8 mouse cellular contexts compared by ENCODE assay signal in the genomic region with DNA sequence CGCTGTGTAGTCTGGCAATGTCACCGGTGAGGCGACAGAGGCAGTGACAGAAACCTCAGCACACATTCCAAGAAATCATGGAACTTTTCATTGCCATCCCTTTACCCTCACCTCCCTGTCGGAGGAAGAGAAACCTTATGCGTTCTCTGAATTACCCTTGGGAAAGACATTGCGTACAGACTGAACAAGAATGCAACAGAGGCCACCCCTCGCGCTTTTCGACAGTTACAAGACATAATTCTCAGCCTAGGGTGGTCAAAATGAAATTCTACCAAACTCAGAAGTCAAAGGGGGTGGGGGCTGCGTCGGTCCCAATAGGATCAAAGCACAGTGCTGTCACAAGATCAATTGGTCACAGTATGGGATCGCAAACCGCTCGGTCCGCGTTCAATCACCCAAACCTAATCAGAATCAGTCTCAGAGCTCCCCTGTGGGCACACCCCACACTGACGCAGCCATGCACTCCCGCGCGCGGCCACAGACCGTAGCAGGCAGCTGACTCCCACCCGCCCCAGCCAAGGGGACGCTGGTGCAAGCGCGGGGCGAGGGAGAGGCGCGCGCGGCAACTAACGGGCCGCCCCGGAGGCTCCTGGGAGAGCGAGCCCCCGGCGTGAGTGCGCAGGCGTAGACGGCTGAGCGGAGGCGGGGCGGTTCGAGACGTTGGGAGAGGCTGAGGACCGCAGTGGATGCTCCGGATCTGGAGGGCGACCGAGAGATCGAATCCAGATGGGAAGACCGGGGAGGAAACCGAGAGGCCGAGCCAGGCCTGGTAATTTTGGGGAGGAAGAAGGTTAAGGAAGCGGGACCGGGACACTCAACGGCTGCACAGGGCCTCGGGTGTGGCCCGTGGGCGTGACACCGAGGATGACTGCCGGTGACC. TPM values are rescaled to one million over a fixed set of nuclear protein-coding genes. Genes with fewer than 3 reads are reported as not detected.
DNase-seq lines count a peak whose midpoint lies in the region; ATAC-seq and TF ChIP-seq lines count a peak whose summit lies in the region.

Gene Zfp382 (plus strand): TSS at position 635 of the 880 bp plus-strand sequence.

- ATAC-seq in hematopoietic stem cell, adult 5-6 weeks (replicated peaks in 1 of 2; ENCODE audit: insufficient read depth in 1 of 2, low FRiP score in 2 of 2, low TSS enrichment in 1 of 2, low read depth in 1 of 2, poor library complexity in 2 of 2, severe bottlenecking in 2 of 2) = peak; percentile 98 to 99
- ATAC-seq in lung, embryonic 15.5 days (ENCODE audit: borderline replicate concordance, extremely low read depth, low FRiP score, low TSS enrichment) = peak; percentile 96

- peak within 1 kb of the TSS; percentile 78 for H3K27ac ChIP-seq in lung, embryonic 15.5 days
- H3K27ac ChIP-seq in olfactory bulb, adult 2 months (ENCODE audit: insufficient read depth, low read depth, low read length) = peak within 1 kb of the TSS; percentile 75

- peaks cover 8% of the 10 kb centered on the region; the same call in 1 of the 2 replicates for H3K4me1 ChIP-seq in lung, embryonic 15.5 days
- H3K4me1 ChIP-seq in olfactory bulb, adult 2 months (ENCODE audit: control insufficient read depth, insufficient read depth, low read length) = peaks cover 4% of the 10 kb centered on the region

- H3K4me3 ChIP-seq in lung, embryonic 15.5 days = peak within 1 kb of the TSS; percentile 78
- H3K4me3 ChIP-seq in olfactory bulb, adult 2 months (ENCODE audit: insufficient read depth, low read depth, low read length) = peak within 1 kb of the TSS; percentile 75

- 1% methylated on average over 61 of the region's 61 CpGs for WGBS in lung, embryonic 15.5 days
- under 1% methylated on average over 61 of the region's 61 CpGs for WGBS in olfactory bulb, adult 2 months

- TF ChIP-seq CTCF in olfactory bulb, adult 2 months (IDR thresholded peaks at IDR 0.05; ENCODE audit: insufficient read depth, low read depth, low read length) = no peak

- H3K9me3 ChIP-seq in lung, embryonic 15.5 days = no peaks in the 10 kb centered on the region

- peak; percentile 93 for TF ChIP-seq POLR2A in olfactory bulb, adult 2 months (IDR thresholded peaks at IDR 0.05; ENCODE audit: insufficient read depth, low read depth, low read length)

- no peaks in the 10 kb centered on the region for H3K27me3 ChIP-seq in lung, embryonic 15.5 days

- peak; percentile 94 for DNase-seq in MN1 (ENCODE audit: low spot score)
- peak; percentile 90 for DNase-seq in cerebellum, adult 8-10 months
- DNase-seq in forelimb bud, embryonic 11.5 days (ENCODE audit: low read depth, low spot score) = peak; percentile 85
- peak; percentile 45 for DNase-seq in layer of hippocampus, adult 9-10 months (ENCODE audit: low spot score)
- peak; percentile 85 for DNase-seq in thymus, adult 18-20 months

- peak within 1 kb of the TSS; percentile 62 for H3K9ac ChIP-seq in lung, embryonic 15.5 days

- peak within 1 kb of the TSS; percentile 90 for H3K4me2 ChIP-seq in lung, embryonic 15.5 days

- H3K36me3 ChIP-seq in lung, embryonic 15.5 days = no peaks in the 10 kb centered on the region

RNA-seq across cellular contexts. Expression of gene Zfp382, which starts in this region (rescaled TPM):
- total RNA-seq in hematopoietic stem cell, adult 5-6 weeks (2017) = 7.9 and 8.3 TPM in 2 replicates
- polyA plus RNA-seq in lung, embryonic 15.5 days (2015; fragmentation: Nextera tagmentation; extraction: Ambion mirVana) = 12.5 and 13.5 TPM in 2 replicates
- polyA plus RNA-seq in olfactory bulb, adult 2 months (2012; ENCODE audit: insufficient read depth, insufficient read length, low replicate concordance, missing spikeins) = not detected in 2 replicates

Comparison
In these comparisons a context has a peak if more than half of its experiments do, and no peak if none do; other contexts are left out.
1. Peak in every context shown above with its lines: DNase-seq, ATAC-seq, H3K4me3 ChIP-seq and H3K27ac ChIP-seq.
2. RNA of gene Zfp382 (polyA plus RNA-seq): 12.5 to 13.5 TPM in lung, embryonic 15.5 days; not detected in olfactory bulb, adult 2 months; every median in the first group is over 10 times any median in the second.